Mouse (Mus musculus): Measurements from ENCODE around the gene Myom1. TPM values are rescaled to one million over a fixed set of nuclear protein-coding genes. Genes with fewer than 3 reads are reported as not detected.
"Not testable (repeated sequence)": the region's sequence is repeated elsewhere in the genome, so short reads cannot be mapped to it uniquely, and the experiment has no call there.

Gene Myom1
- polyA plus RNA-seq (2015; fragmentation: Nextera tagmentation; extraction: Ambion mirVana), result 216 and 224 TPM in 2 replicates

DNA sequence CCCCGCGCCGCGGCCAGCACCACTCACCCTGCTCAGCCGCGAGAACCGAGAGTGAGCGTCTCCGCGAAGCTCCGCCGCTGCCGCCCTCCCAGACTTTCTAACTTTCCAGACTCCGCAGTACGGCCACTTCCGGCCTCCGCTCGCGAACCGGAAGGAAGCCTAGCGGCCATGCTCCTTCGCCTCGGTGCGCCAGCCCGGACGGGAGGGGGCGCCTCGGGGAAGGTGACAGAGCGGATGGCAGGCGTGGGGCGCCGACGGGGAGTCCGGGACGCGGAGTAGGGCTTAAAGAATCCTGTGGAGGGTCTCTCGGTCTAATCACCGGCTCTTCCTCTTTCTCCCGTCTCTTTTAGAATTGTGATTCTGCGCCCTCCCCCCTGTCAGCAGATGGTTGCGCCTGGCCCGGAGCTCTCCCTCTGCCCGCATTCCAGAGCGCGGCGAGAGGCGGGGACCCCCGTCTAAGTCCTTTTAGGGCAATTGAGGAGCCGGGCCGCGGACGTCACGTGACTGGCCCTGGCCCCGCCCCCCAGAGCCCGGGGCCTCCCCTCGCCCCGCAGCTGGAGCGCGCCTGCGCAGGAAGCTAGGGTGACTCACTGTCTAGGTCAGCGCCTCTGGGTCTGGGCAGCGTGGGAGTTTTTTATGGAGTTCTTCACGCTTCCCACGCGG lies at the start of gene Myom1:
Gene Myom1, plus strand, starts transcription at position 553 of the 663 bp plus-strand sequence.
- peak within 1 kb of the TSS; percentile 88 for H3K4me3 ChIP-seq (ENCODE audit: low read length)
- peak within 1 kb of the TSS; percentile 100 for H3K27ac ChIP-seq (ENCODE audit: low read length)
- under 1% methylated on average over 64 of the region's 65 CpGs for WGBS
- H3K4me2 ChIP-seq (ENCODE audit: low read depth, low read length), result peak within 1 kb of the TSS; percentile 76
- no peaks in the 10 kb centered on the region for H3K9me3 ChIP-seq (replicated peaks; ENCODE audit: control insufficient read depth, low read length)
- peaks cover 40% of the 10 kb centered on the region for H3K4me1 ChIP-seq (ENCODE audit: control insufficient read depth, insufficient read depth, low read length)
- H3K36me3 ChIP-seq (ENCODE audit: control insufficient read depth, insufficient read depth), result no peaks in the 10 kb centered on the region
- peak within 1 kb of the TSS; percentile 99 for H3K9ac ChIP-seq (ENCODE audit: low read length)
- ATAC-seq (replicated peaks; ENCODE audit: extremely low read depth, insufficient read depth, low FRiP score), result peak; percentile 93
- no peaks in the 10 kb centered on the region for H3K27me3 ChIP-seq (ENCODE audit: control insufficient read depth, insufficient read depth, low read length)

DNA sequence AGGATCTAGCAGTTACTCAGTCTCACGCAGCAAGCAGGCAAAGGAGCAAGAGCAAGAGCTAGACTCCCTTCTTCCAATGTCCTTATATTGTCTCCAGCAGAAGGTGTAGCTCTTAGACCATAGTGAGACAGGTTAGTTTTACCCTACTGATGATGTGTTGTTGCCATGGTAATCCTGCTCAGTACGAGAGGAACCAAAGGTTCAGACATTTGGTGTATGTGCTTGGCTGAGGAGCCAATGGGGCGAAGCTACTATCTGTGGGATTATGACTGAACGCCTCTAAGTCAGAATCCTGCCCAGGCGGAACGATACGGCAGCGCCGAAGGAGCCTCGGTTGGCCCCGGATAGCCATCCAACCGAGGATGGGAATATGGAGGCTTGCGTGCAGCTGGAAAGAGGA lies 38.9 kb upstream of the Myom1 start:
- WGBS, result 80% methylated on average over 12 of the region's 13 CpGs
- H3K27me3 ChIP-seq (ENCODE audit: control insufficient read depth, insufficient read depth, low read length); H3K4me1 ChIP-seq (ENCODE audit: control insufficient read depth, insufficient read depth, low read length); H3K27ac ChIP-seq (ENCODE audit: low read length); H3K9me3 ChIP-seq (replicated peaks; ENCODE audit: control insufficient read depth, low read length); H3K4me3 ChIP-seq (ENCODE audit: low read length); H3K9ac ChIP-seq (ENCODE audit: low read length); H3K4me2 ChIP-seq (ENCODE audit: low read depth, low read length); H3K36me3 ChIP-seq (ENCODE audit: control insufficient read depth, insufficient read depth): not testable (repeated sequence)
- peak; percentile 100 for ATAC-seq (replicated peaks; ENCODE audit: extremely low read depth, insufficient read depth, low FRiP score)

DNA sequence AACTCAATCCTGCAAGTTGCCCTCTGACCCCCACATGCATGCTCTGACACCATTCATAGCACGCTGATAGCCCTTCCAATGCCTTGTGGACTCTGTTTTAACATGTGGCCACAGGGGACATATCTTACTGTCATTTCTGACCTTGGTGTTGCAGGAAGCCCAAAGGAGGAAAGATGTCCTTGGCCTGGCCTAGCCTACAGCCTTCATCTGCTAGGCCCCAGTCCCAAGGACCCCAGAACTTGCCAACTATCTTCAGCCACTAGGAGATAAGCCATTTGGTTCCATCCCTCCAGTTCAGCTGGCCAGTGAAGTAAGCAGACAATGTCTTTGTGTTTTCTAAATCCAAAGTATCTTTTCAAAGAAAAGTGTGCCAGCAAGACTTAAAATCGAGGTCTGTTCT lies 37.2 kb upstream of the Myom1 start:
- Histone ChIP-seq H3K27ac (ENCODE audit: low read length) (no peak overlapping the region), H3K4me2 (ENCODE audit: low read depth, low read length) (no peak overlapping the region), H3K9me3 (replicated peaks; ENCODE audit: control insufficient read depth, low read length) (no peaks in the 10 kb centered on the region), H3K4me3 (ENCODE audit: low read length) (no peak overlapping the region), H3K4me1 (ENCODE audit: control insufficient read depth, insufficient read depth, low read length) (no peaks in the 10 kb centered on the region; the same call in 1 of the 2 replicates), H3K9ac (ENCODE audit: low read length) (no peak overlapping the region), H3K36me3 (ENCODE audit: control insufficient read depth, insufficient read depth) (no peaks in the 10 kb centered on the region), H3K27me3 (ENCODE audit: control insufficient read depth, insufficient read depth, low read length) (peaks cover 3% of the 10 kb centered on the region; the same call in 1 of the 2 replicates)
- no peak for ATAC-seq (replicated peaks; ENCODE audit: extremely low read depth, insufficient read depth, low FRiP score)
- WGBS, result 77% methylated on average over 2 of the region's 2 CpGs

DNA sequence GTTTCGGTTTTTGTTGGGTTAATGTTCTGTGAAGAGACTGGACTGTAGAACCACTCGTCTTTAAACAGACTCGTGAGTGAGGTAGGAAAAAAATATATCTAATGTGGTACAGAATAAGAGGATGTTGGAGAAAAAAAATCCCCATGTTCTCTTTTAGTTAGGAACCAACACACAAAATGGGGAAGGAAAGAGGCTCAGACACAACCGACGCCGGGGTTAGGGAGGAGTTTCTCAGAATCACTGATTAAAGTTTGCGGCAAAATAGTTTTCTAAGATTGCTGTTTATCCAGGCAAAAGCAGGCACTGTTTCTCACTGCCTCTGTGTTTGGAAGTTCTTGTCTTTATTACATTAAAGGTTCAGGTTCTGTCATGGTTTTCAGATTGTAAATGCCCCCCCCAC lies 36.3 kb upstream of the Myom1 start:
- Histone ChIP-seq H3K4me1 (ENCODE audit: control insufficient read depth, insufficient read depth, low read length) (no peaks in the 10 kb centered on the region; the same call in 1 of the 2 replicates), H3K9me3 (replicated peaks; ENCODE audit: control insufficient read depth, low read length) (no peaks in the 10 kb centered on the region), H3K27ac (ENCODE audit: low read length) (no peak overlapping the region), H3K36me3 (ENCODE audit: control insufficient read depth, insufficient read depth) (no peaks in the 10 kb centered on the region), H3K9ac (ENCODE audit: low read length) (no peak overlapping the region), H3K27me3 (ENCODE audit: control insufficient read depth, insufficient read depth, low read length) (peaks cover 3% of the 10 kb centered on the region; the same call in 1 of the 2 replicates), H3K4me3 (ENCODE audit: low read length) (no peak overlapping the region), H3K4me2 (ENCODE audit: low read depth, low read length) (no peak overlapping the region)
- ATAC-seq (replicated peaks; ENCODE audit: extremely low read depth, insufficient read depth, low FRiP score), result no peak
- WGBS, result 84% methylated on average over 7 of the region's 7 CpGs

DNA sequence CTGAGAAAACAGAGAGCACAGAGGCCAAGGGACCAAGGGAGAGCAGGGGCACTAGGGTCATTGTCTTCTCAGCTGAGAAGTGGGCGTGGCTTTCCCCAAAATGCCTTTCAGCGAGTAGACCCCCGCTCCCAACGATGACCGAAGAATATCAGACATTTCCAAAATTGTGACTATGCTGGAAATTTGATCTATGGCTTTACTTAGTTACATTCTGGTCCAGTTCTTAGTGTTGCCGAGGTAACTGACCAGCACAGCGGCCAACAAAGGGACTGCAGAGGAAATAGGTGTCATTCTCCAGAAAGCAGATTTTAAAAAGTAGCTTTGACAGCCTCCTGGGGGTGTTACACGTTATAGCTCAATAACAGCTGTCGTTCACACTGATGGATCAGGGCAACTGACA lies 35.2 kb upstream of the Myom1 start:
- Histone ChIP-seq H3K9me3 (replicated peaks; ENCODE audit: control insufficient read depth, low read length) (no peaks in the 10 kb centered on the region), H3K4me3 (ENCODE audit: low read length) (no peak overlapping the region), H3K4me2 (ENCODE audit: low read depth, low read length) (no peak overlapping the region), H3K27ac (ENCODE audit: low read length) (no peak overlapping the region), H3K4me1 (ENCODE audit: control insufficient read depth, insufficient read depth, low read length) (no peaks in the 10 kb centered on the region; the same call in 1 of the 2 replicates), H3K36me3 (ENCODE audit: control insufficient read depth, insufficient read depth) (no peaks in the 10 kb centered on the region), H3K9ac (ENCODE audit: low read length) (no peak overlapping the region), H3K27me3 (ENCODE audit: control insufficient read depth, insufficient read depth, low read length) (peaks cover 3% of the 10 kb centered on the region; the same call in 1 of the 2 replicates)
- WGBS, result 49% methylated on average over 9 of the region's 9 CpGs
- ATAC-seq (replicated peaks; ENCODE audit: extremely low read depth, insufficient read depth, low FRiP score), result no peak

DNA sequence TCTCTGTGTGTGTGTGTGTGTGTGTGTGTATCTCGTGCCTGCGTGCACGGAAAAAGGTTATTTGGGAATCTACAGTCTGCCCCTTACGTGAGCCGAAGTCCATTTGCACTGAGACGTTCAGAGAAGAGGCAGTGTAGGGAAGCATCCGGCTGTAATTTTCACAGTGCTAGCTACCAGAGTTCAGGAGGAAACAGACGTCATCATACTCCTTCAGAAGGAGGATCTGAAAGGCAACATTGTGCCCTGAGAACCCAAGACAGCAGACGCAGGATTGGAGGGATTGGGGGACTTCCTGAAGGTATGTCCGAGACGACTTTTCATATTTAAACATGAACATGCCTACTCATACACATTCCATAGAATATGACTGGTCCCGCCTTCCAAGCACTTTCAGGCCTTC lies 34.8 kb upstream of the Myom1 start:
- no peak overlapping the region for H3K4me2 ChIP-seq (ENCODE audit: low read depth, low read length)
- H3K4me1 ChIP-seq (ENCODE audit: control insufficient read depth, insufficient read depth, low read length), result no peaks in the 10 kb centered on the region; the same call in 1 of the 2 replicates
- no peak overlapping the region for H3K9ac ChIP-seq (ENCODE audit: low read length)
- ATAC-seq (replicated peaks; ENCODE audit: extremely low read depth, insufficient read depth, low FRiP score), result no peak
- H3K4me3 ChIP-seq (ENCODE audit: low read length), result no peak overlapping the region
- no peaks in the 10 kb centered on the region for H3K36me3 ChIP-seq (ENCODE audit: control insufficient read depth, insufficient read depth)
- no peaks in the 10 kb centered on the region for H3K9me3 ChIP-seq (replicated peaks; ENCODE audit: control insufficient read depth, low read length)
- H3K27me3 ChIP-seq (ENCODE audit: control insufficient read depth, insufficient read depth, low read length), result peaks cover 3% of the 10 kb centered on the region; the same call in 1 of the 2 replicates
- WGBS, result 62% methylated on average over 12 of the region's 12 CpGs
- H3K27ac ChIP-seq (ENCODE audit: low read length), result no peak overlapping the region

DNA sequence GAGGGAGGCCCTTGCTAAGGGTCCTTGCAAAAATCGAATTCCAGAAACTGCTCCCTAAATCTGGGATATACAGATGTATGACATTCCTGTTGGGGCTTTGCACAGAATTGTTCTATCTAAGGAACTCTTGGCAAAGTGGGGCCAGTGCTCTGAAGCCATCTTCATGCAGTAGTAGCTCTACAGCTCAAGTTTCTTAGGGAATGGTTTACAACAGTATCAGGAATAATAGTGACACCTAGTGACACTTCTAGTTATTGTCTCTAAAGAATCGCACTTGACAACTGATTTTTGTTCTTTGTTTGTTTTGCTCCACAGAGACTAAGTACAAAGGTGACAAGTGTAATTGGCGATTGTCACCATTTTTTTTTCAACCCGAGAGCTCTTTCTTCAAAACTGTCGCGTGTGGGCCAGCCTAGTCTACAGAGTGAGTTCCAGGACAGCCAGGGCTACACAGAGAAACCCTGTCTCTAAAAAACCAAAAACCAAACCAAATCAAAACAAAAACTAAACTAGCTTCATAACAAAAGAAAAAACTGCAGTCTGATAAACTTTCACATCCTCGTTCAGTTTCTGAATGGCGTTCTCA lies 33.7 kb upstream of the Myom1 start:
- ATAC-seq (replicated peaks; ENCODE audit: extremely low read depth, insufficient read depth, low FRiP score), result no peak

DNA sequence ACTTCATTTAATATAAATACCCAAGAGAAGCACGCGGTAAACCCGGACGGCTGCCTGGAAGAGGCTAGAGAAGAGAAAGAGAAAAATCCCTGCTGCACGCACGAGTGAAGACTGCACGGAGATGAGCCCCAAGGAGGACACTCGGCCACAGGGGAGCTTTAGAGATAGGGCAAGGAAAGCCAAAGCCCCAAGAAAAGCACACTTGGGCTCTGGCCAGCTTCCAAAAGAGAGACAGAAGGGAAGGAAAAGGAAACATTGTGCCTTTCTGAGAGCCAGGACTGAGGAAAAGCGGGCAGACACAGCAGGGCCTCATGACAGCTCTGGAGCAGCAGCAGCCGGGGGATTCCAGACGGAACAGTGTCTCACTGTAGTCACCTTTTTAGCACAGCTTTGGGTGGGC lies 31.2 kb upstream of the Myom1 start:
- no peak overlapping the region for H3K4me3 ChIP-seq (ENCODE audit: low read length)
- no peak overlapping the region for H3K4me2 ChIP-seq (ENCODE audit: low read depth, low read length)
- peaks cover 4% of the 10 kb centered on the region for H3K4me1 ChIP-seq (ENCODE audit: control insufficient read depth, insufficient read depth, low read length)
- ATAC-seq (replicated peaks; ENCODE audit: extremely low read depth, insufficient read depth, low FRiP score), result no peak
- H3K27ac ChIP-seq (ENCODE audit: low read length), result no peak overlapping the region
- peaks cover 9% of the 10 kb centered on the region for H3K27me3 ChIP-seq (ENCODE audit: control insufficient read depth, insufficient read depth, low read length)
- peaks cover 9% of the 10 kb centered on the region for H3K36me3 ChIP-seq (ENCODE audit: control insufficient read depth, insufficient read depth)
- WGBS, result 63% methylated on average over 11 of the region's 11 CpGs
- no peaks in the 10 kb centered on the region for H3K9me3 ChIP-seq (replicated peaks; ENCODE audit: control insufficient read depth, low read length)
- H3K9ac ChIP-seq (ENCODE audit: low read length), result no peak overlapping the region

More for the DNA sequence above, 33.7 kb upstream of the Myom1 start:
- no peaks in the 10 kb centered on the region for H3K9me3 ChIP-seq (replicated peaks; ENCODE audit: control insufficient read depth, low read length)
- H3K4me1 ChIP-seq (ENCODE audit: control insufficient read depth, insufficient read depth, low read length), result peaks cover 4% of the 10 kb centered on the region
- no peak overlapping the region for H3K27ac ChIP-seq (ENCODE audit: low read length)
- peaks cover 5% of the 10 kb centered on the region; the same call in 1 of the 2 replicates for H3K27me3 ChIP-seq (ENCODE audit: control insufficient read depth, insufficient read depth, low read length)
- peaks cover 3% of the 10 kb centered on the region; the same call in 1 of the 2 replicates for H3K36me3 ChIP-seq (ENCODE audit: control insufficient read depth, insufficient read depth)
- no peak overlapping the region for H3K9ac ChIP-seq (ENCODE audit: low read length)
- no peak overlapping the region for H3K4me3 ChIP-seq (ENCODE audit: low read length)
- H3K4me2 ChIP-seq (ENCODE audit: low read depth, low read length), result no peak overlapping the region; the same call in 1 of the 2 replicates
- 19% methylated on average over 8 of the region's 8 CpGs for WGBS

DNA sequence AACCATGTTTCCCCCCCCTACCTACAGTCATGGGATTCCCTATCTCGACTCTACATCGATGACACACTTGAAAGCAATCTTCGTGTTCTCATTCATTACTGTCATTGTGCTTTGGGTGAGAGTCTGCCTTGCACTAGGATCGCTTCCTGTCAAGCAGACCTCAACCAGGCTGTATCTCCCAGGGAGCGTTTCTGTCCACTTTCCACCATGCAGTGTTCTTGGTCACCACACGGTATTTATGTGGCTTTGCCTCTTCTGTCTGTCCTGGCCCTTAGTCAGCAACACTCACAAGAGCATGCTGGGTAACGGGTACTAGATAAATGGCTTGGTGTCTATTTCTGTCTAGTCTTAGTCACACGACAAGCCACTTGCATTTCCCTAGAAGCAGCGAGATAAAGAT lies 29.0 kb upstream of the Myom1 start:
- Histone ChIP-seq H3K36me3 (ENCODE audit: control insufficient read depth, insufficient read depth) (peaks cover 9% of the 10 kb centered on the region), H3K4me2 (ENCODE audit: low read depth, low read length) (no peak overlapping the region), H3K27me3 (ENCODE audit: control insufficient read depth, insufficient read depth, low read length) (peaks cover 18% of the 10 kb centered on the region), H3K4me1 (ENCODE audit: control insufficient read depth, insufficient read depth, low read length) (peaks cover 4% of the 10 kb centered on the region), H3K9me3 (replicated peaks; ENCODE audit: control insufficient read depth, low read length) (no peaks in the 10 kb centered on the region), H3K9ac (ENCODE audit: low read length) (no peak overlapping the region), H3K4me3 (ENCODE audit: low read length) (no peak overlapping the region), H3K27ac (ENCODE audit: low read length) (no peak overlapping the region)
- no peak; the same call in 1 of the 2 replicates for ATAC-seq (replicated peaks; ENCODE audit: extremely low read depth, insufficient read depth, low FRiP score)
- 61% methylated on average over 9 of the region's 9 CpGs for WGBS
